Comparison of ENCODE assay signal across 10 mouse cellular contexts in the genomic region with DNA sequence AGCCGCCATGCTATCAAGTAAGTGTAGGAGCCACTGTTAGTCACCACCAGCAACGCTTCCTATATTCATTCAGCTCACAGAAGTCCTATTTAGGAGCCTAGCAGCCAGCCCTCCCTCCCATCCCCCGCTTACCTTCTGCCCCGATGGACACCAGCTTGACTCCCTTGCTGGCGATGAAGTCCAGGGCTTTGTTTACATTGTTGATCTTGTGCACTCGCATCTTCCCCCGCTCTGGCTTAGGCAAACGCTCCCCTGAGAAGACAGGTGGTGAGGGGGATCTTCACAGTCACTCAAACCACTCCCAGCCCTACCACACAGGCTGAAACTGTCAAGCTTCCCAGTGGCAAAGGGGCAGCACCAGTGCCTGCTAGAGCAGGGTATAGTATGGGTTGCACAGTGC. TPM values are rescaled to one million over a fixed set of nuclear protein-coding genes. Genes with fewer than 3 reads are reported as not detected.
DNase-seq lines count a peak whose midpoint lies in the region; ATAC-seq and TF ChIP-seq lines count a peak whose summit lies in the region.
"Had no signal": no experiment of that assay in that cellular context is flagged by ENCODE, and none has a peak within 500 bp of the region (broad histone marks: within the 10 kb centered on the region; RNA-seq: fewer than 3 reads in every experiment).

No protein-coding gene starts in this region.

- H3K4me1 ChIP-seq in heart, embryonic 12.5 days (replicated peaks): peaks cover 58% of the 10 kb centered on the region
- H3K4me1 ChIP-seq in intestine, embryonic 14.5 days (replicated peaks; ENCODE audit: control insufficient read depth, insufficient read depth, low read length): peaks cover 50% of the 10 kb centered on the region
- peaks cover 48% of the 10 kb centered on the region for H3K4me1 ChIP-seq in olfactory bulb, adult 2 months (ENCODE audit: control insufficient read depth, insufficient read depth, low read length)

- intact Hi-C loops in heart, postnatal 14 days (cut with DNase I): no loop called here
- intact Hi-C loops in left cerebral cortex, adult 2 months (cut with DNase I): no loop called here
- intact Hi-C loops in left cerebral cortex, postnatal 10 days (cut with DNase I): no loop called here

- TF ChIP-seq POLR2A in olfactory bulb, adult 2 months (IDR thresholded peaks at IDR 0.05; ENCODE audit: insufficient read depth, low read depth, low read length): no peak

- H3K4me3 ChIP-seq in heart, embryonic 12.5 days: no peak overlapping the region
- no peak overlapping the region for H3K4me3 ChIP-seq in left cerebral cortex, adult 2 months
- H3K4me3 ChIP-seq in intestine, embryonic 14.5 days (ENCODE audit: low read depth, low read length): no peak overlapping the region
- no peak overlapping the region for H3K4me3 ChIP-seq in olfactory bulb, adult 2 months (ENCODE audit: insufficient read depth, low read depth, low read length)

- no peak for TF ChIP-seq CTCF in left cerebral cortex, adult 2 months (IDR thresholded peaks at IDR 0.05)
- no peak for TF ChIP-seq CTCF in olfactory bulb, adult 2 months (IDR thresholded peaks at IDR 0.05; ENCODE audit: insufficient read depth, low read depth, low read length)

- no peak for DNase-seq in heart, postnatal 14 days
- DNase-seq in left cerebral cortex, adult 2 months (ENCODE audit: extremely low spot score in 1 of 2, low spot score in 2 of 2): no peak
- no peak for DNase-seq in left cerebral cortex, postnatal 10 days (ENCODE audit: extremely low spot score in 1 of 2, low spot score in 2 of 2)
- DNase-seq in intestine, embryonic 14.5 days (ENCODE audit: low spot score): no peak
- DNase-seq in thymus, postnatal 36 days: no peak
- DNase-seq in adrenal gland, adult (ENCODE audit: inconsistent age in 2 of 2, low spot score in 1 of 2): no peak
- DNase-seq: midbrain, embryonic 14.5 days; retina, postnatal 1 day had no signal

- no peaks in the 10 kb centered on the region for H3K9me3 ChIP-seq in heart, embryonic 12.5 days (replicated peaks)
- H3K9me3 ChIP-seq in intestine, embryonic 14.5 days (ENCODE audit: control insufficient read depth, low read length): no peaks in the 10 kb centered on the region

- no peak for ATAC-seq in heart, embryonic 12.5 days (ENCODE audit: insufficient number of reproducible peaks, low FRiP score)
- ATAC-seq in intestine, embryonic 14.5 days (replicated peaks; ENCODE audit: low FRiP score, low TSS enrichment, low read depth): no peak

- no peak overlapping the region for H3K9ac ChIP-seq in heart, embryonic 12.5 days
- H3K9ac ChIP-seq in intestine, embryonic 14.5 days (ENCODE audit: low read length): no peak overlapping the region

- 0 out of 2 replicates have a peak overlapping the region, but pooled peaks have one; percentile 1 for H3K27ac ChIP-seq in heart, embryonic 12.5 days (ENCODE audit: poor library complexity, severe bottlenecking)
- peak overlapping the region; percentile 77 for H3K27ac ChIP-seq in left cerebral cortex, adult 2 months
- H3K27ac ChIP-seq in intestine, embryonic 14.5 days (ENCODE audit: low read depth): peak overlapping the region; percentile 81; the same call in 1 of the 2 replicates
- H3K27ac ChIP-seq in olfactory bulb, adult 2 months (ENCODE audit: insufficient read depth, low read depth, low read length): peak overlapping the region; percentile 68

- H3K27me3 ChIP-seq in heart, embryonic 12.5 days (replicated peaks): no peaks in the 10 kb centered on the region
- no peaks in the 10 kb centered on the region for H3K27me3 ChIP-seq in intestine, embryonic 14.5 days (replicated peaks; ENCODE audit: control insufficient read depth, insufficient read depth, low read length)

- H3K4me2 ChIP-seq in heart, embryonic 12.5 days: no peak overlapping the region
- no peak overlapping the region for H3K4me2 ChIP-seq in intestine, embryonic 14.5 days (ENCODE audit: low read length)

- WGBS in heart, embryonic 12.5 days: 72% methylated on average over 8 of the region's 8 CpGs
- WGBS in intestine, embryonic 14.5 days: 36% methylated on average over 8 of the region's 8 CpGs
- 75% methylated on average over 8 of the region's 8 CpGs for WGBS in olfactory bulb, adult 2 months

- H3K36me3 ChIP-seq in heart, embryonic 12.5 days: peaks cover 59% of the 10 kb centered on the region
- H3K36me3 ChIP-seq in intestine, embryonic 14.5 days (ENCODE audit: control insufficient read depth, insufficient read depth, low read length): peaks cover 61% of the 10 kb centered on the region

RNA-seq across cellular contexts. Expression of gene Capn12, which starts 37.3 kb away (rescaled TPM):
- polyA plus RNA-seq in heart, embryonic 12.5 days (2016; fragmentation: Nextera tagmentation; extraction: Ambion mirVana): 0.17 and 0.27 TPM in 2 replicates
- total RNA-seq in heart, postnatal 14 days (2021): under 1 TPM; 0.27 to 0.36 TPM
- 1 to 10 TPM; 1.5 to 2.0 TPM for total RNA-seq in left cerebral cortex, adult 2 months (2021)
- under 1 TPM; 0.53 to 0.69 TPM for total RNA-seq in left cerebral cortex, postnatal 10 days (2021)
- polyA plus RNA-seq in intestine, embryonic 14.5 days (2014; fragmentation: Nextera tagmentation; extraction: Ambion mirVana): 0.23 and 0.44 TPM in 2 replicates
- not detected in 2 replicates for polyA plus RNA-seq in olfactory bulb, adult 2 months (2012; ENCODE audit: insufficient read depth, insufficient read length, low replicate concordance, missing spikeins)

RNA-seq across cellular contexts. Expression of gene Actn4, which starts 43.6 kb away (rescaled TPM):
- 317 and 318 TPM in 2 replicates for polyA plus RNA-seq in heart, embryonic 12.5 days (2016; fragmentation: Nextera tagmentation; extraction: Ambion mirVana)
- total RNA-seq in heart, postnatal 14 days (2021): 100 to 1,000 TPM; 110 to 127 TPM
- total RNA-seq in left cerebral cortex, adult 2 months (2021): 100 to 1,000 TPM; 196 to 199 TPM
- 100 to 1,000 TPM; 151 to 160 TPM for total RNA-seq in left cerebral cortex, postnatal 10 days (2021)
- 298 and 300 TPM in 2 replicates for polyA plus RNA-seq in intestine, embryonic 14.5 days (2014; fragmentation: Nextera tagmentation; extraction: Ambion mirVana)
- 498 TPM in 1 of 2 replicates, not detected in the other for polyA plus RNA-seq in olfactory bulb, adult 2 months (2012; ENCODE audit: insufficient read depth, insufficient read length, low replicate concordance, missing spikeins)

RNA-seq across cellular contexts. Expression of gene Lgals7, which starts 54.9 kb away (rescaled TPM):
- 1.1 and 1.3 TPM in 2 replicates for polyA plus RNA-seq in heart, embryonic 12.5 days (2016; fragmentation: Nextera tagmentation; extraction: Ambion mirVana)
- 1 to 10 TPM; 3.2 to 3.6 TPM for total RNA-seq in heart, postnatal 14 days (2021)
- total RNA-seq in left cerebral cortex, adult 2 months (2021): under 1 TPM in 1 of 2 experiments, not detected in 1; 0.49 TPM
- total RNA-seq in left cerebral cortex, postnatal 10 days (2021): 1 to 10 TPM in 1 of 2 experiments, not detected in 1; 1.6 TPM
- 0.42 and 0.58 TPM in 2 replicates for polyA plus RNA-seq in intestine, embryonic 14.5 days (2014; fragmentation: Nextera tagmentation; extraction: Ambion mirVana)
- polyA plus RNA-seq in olfactory bulb, adult 2 months (2012; ENCODE audit: insufficient read depth, insufficient read length, low replicate concordance, missing spikeins): not detected in 2 replicates

Comparison
In these comparisons a context has a peak if more than half of its experiments do, and no peak if none do; other contexts are left out.
1. H3K27ac ChIP-seq: peak in every context shown above with its lines; median percentile 81 in intestine, embryonic 14.5 days; 77 in left cerebral cortex, adult 2 months; 68 in olfactory bulb, adult 2 months; 1 in heart, embryonic 12.5 days.